Mouse (Mus musculus) intestine, embryonic 16.5 days (tissue): ENCODE measurements around the gene Vwa2. TPM values are rescaled to one million over a fixed set of nuclear protein-coding genes. Genes with fewer than 3 reads are reported as not detected.

ENCODE experiments used
- ATAC-seq: fragments of 200-750 bp; cut with Nextera tagmentation; 2 replicates; pipeline ENCODE4 v1.8.0; 2017; ENCODE audit warnings: moderate TSS enrichment, moderate library complexity
- H3K27ac ChIP-seq: fragments of 300-500 bp; sonication (generic); 2 replicates; pipeline ENCODE4 v1.5.1; 2014; ENCODE audit warnings: mild to moderate bottlenecking, low read length
- H3K27me3 ChIP-seq: fragments of 300-500 bp; sonication (generic); replicated peaks from 2 replicates; pipeline ENCODE4 v1.6.1; 2014; ENCODE audit warnings: low read length, control low read depth, mixed read lengths; ENCODE audit not compliant: control insufficient read depth, insufficient read depth
- H3K36me3 ChIP-seq: fragments of 300-500 bp; sonication (generic); 2 replicates; pipeline ENCODE4 v1.6.1; 2014; ENCODE audit warnings: low read length, control low read depth; ENCODE audit not compliant: control insufficient read depth, insufficient read depth
- H3K4me1 ChIP-seq: fragments of 300-500 bp; sonication (generic); 2 replicates; pipeline ENCODE4 v1.6.1; 2014; ENCODE audit warnings: low read length, control low read depth, mixed read lengths; ENCODE audit not compliant: control insufficient read depth, insufficient read depth
- H3K4me2 ChIP-seq: fragments of 300-500 bp; sonication (generic); 2 replicates; pipeline ENCODE4 v1.6.1; 2014; ENCODE audit warnings: low read depth, low read length, control low read depth
- H3K4me3 ChIP-seq: fragments of 300-500 bp; sonication (generic); 2 replicates; pipeline ENCODE4 v1.5.1; 2014; ENCODE audit warnings: mild to moderate bottlenecking, low read length
- H3K9ac ChIP-seq: fragments of 300-500 bp; sonication (generic); 2 replicates; pipeline ENCODE4 v1.6.1; 2014; ENCODE audit warnings: low read depth, low read length
- H3K9me3 ChIP-seq: fragments of 300-500 bp; sonication (generic); 2 replicates; pipeline ENCODE4 v1.6.1; 2016; ENCODE audit warnings: low read length, control low read depth; ENCODE audit not compliant: control insufficient read depth
- WGBS: fragments of 180-500 bp; shearing (Covaris S2); extraction: QIAGEN DNeasy Blood & Tissue Kit; methylation state at CpG from one replicate; pipeline ENCODE4 v1.1.7; 2014; 5-methylcytosine and 5-hydroxymethylcytosine counted together
- polyA plus RNA-seq: library from polyadenylated mRNA; unstranded; fragments of >200 nt; fragmentation: Nextera tagmentation; extraction: Ambion mirVana; gene quantifications from 2 replicates; pipeline ENCODE4 v1.2.1, GENCODE M21; 2015

Vwa2 gene
- polyA plus RNA-seq, 1 experiment from 2014 or later, result 0.43 TPM

DNA sequence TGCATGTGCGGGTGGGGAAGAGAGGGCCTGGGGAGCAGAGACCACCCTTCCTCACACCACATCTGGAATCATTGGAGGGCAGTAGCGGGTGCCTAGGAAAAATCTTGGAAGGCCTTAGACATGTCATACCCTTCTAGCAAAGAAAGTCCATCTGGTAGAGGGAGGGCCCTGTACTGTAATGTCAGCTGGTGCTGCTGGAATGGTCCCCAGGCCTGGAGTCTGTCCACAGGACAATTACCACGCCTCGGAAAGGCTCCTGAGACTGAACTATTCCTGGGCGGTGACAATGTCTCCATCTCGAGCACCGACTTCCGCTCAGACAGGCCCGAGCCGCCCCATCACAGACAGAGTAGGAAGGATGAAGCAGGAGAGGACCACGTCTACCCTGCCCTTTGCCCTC is 66.5 kb downstream of the Vwa2 start:
- no peak overlapping the region for H3K4me2 ChIP-seq
- no peak overlapping the region for H3K9ac ChIP-seq
- H3K9me3 ChIP-seq, result peaks cover 3% of the 10 kb centered on the region; the same call in 1 of the 2 replicates
- H3K36me3 ChIP-seq, result 0 out of 2 replicates have a peak, but pooled peaks cover 4% of the 10 kb centered on the region
- no peak for ATAC-seq
- WGBS, result 85% methylated on average over 11 of the region's 11 CpGs
- H3K27me3 ChIP-seq, result no peaks in the 10 kb centered on the region
- H3K4me3 ChIP-seq, result no peak overlapping the region
- no peaks in the 10 kb centered on the region; the same call in 1 of the 2 replicates for H3K4me1 ChIP-seq
- no peak overlapping the region for H3K27ac ChIP-seq

DNA sequence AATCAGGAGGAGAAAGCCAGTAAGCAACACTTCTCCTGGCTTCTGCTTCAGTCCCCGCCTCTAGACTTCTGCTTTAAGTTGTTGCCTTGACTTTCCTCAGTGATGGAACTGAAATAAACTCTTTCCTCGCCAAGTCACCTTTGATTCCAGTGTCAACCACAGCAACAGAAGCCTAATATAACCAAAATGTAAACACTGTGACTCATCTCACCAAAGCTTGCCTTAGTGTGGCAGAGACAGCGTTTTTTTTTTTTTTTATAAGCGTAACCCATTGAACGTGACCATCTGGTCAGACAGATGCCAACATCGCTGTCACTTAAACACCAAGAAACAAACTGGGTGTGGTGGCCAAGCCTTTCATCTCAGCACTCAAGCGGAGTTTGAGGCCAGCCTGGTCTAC is 68.2 kb downstream of the Vwa2 start:
- Histone ChIP-seq H3K9ac (no peak overlapping the region), H3K4me2 (no peak overlapping the region), H3K4me1 (no peaks in the 10 kb centered on the region; the same call in 1 of the 2 replicates), H3K4me3 (no peak overlapping the region), H3K27me3 (no peaks in the 10 kb centered on the region), H3K36me3 (no peaks in the 10 kb centered on the region), H3K9me3 (peaks cover 3% of the 10 kb centered on the region; the same call in 1 of the 2 replicates), H3K27ac (no peak overlapping the region)
- ATAC-seq, result no peak
- WGBS, result 86% methylated on average over 7 of the region's 7 CpGs

DNA sequence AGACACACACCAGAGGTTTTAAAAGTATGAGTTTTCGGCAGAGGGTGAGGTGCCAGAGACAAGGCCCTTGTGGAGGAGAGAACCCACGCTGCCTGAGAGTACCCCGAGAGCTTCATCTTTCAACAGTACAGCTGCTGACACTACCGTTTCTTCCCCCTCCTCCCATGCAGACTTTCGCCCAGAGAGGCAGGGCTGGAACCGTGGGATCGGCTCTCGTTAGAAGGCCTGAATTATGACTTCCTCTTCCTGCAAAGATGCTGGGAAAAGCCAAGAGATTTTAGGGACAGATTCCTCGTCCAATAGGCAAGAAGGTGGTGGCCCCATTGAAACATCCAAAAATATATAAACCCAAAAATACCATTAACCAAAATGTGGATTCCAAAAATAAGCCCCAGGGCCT is 70.2 kb downstream of the Vwa2 start:
- Histone ChIP-seq H3K9ac (no peak overlapping the region), H3K27me3 (no peaks in the 10 kb centered on the region), H3K4me2 (no peak overlapping the region), H3K4me1 (no peaks in the 10 kb centered on the region; the same call in 1 of the 2 replicates), H3K27ac (0 out of 2 replicates have a peak overlapping the region, but pooled peaks have one; percentile 47), H3K4me3 (no peak overlapping the region), H3K36me3 (no peaks in the 10 kb centered on the region), H3K9me3 (peaks cover 3% of the 10 kb centered on the region; the same call in 1 of the 2 replicates)
- 57% methylated on average over 9 of the region's 9 CpGs for WGBS
- no peak for ATAC-seq

DNA sequence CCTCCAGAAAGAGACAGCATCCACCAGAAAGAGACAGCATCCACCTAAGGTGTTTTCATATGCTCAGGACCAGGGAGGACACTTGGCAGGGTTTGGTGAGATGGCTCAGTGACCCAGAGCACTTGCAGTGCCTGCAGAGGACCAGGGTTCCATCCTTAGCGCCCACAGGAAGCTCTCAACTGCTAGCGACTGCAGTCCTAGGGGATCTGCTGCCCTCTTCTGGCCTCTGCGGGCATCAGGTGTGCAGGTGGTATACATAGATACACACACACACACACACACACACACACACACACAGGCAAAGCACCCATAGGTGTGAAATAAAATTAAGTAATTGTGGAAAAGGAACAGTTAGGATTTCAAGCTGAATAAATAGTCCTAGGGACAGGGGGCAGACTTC is 70.8 kb downstream of the Vwa2 start:
- Histone ChIP-seq H3K27me3 (no peaks in the 10 kb centered on the region), H3K4me2 (no peak overlapping the region), H3K4me1 (peaks cover 5% of the 10 kb centered on the region; the same call in 1 of the 2 replicates), H3K9ac (no peak overlapping the region), H3K36me3 (no peaks in the 10 kb centered on the region), H3K4me3 (no peak overlapping the region), H3K9me3 (peaks cover 3% of the 10 kb centered on the region; the same call in 1 of the 2 replicates), H3K27ac (peak overlapping the region; percentile 47; the same call in 1 of the 2 replicates)
- no peak for ATAC-seq
- WGBS, result 95% methylated on average over 3 of the region's 3 CpGs

DNA sequence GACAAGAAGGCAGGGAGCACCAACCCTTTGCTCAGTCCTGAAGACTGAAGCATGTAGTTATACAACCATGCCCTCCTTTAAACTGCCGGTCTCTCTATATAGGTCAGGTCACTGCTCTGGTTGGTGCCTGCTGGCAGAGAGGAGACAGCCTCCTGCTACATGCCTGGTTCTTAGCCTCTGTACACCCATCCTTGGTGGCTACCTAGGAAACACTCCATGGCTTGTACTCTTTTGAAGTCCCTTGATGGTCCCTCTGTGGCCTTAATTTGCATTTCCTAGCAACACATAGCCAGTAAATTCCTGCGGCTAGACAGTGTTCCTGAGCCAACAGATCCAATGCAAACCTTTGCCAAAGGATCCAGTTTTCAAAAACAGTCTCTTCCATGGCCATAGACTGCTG is 71.6 kb downstream of the Vwa2 start:
- Histone ChIP-seq H3K4me2 (no peak overlapping the region), H3K4me1 (peaks cover 11% of the 10 kb centered on the region; the same call in 1 of the 2 replicates), H3K27me3 (no peaks in the 10 kb centered on the region), H3K27ac (no peak overlapping the region), H3K9me3 (peaks cover 3% of the 10 kb centered on the region; the same call in 1 of the 2 replicates), H3K9ac (no peak overlapping the region), H3K4me3 (no peak overlapping the region), H3K36me3 (no peaks in the 10 kb centered on the region)
- WGBS, result 80% methylated on average over 2 of the region's 2 CpGs
- no peak for ATAC-seq

DNA sequence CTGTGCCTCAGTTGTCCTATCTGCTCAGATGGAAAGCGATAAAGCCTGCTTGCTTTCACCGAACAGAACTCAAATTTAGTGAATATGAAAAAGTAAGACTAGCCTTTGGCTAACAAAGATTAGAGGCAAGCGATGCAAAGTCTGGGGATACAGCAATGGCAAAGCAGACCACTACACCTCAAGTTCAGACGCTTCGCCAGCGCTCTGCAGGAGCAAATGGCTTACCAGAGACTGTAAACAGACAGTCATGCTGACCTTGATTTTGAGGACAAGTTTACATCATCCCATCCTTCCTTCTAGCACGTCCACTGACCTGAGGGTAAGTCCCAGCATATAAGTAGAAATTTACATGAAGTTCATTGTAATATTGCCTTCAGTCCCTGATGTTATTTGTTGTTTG is 72.2 kb downstream of the Vwa2 start:
- ATAC-seq, result no peak
- Histone ChIP-seq H3K36me3 (no peaks in the 10 kb centered on the region), H3K27ac (no peak overlapping the region), H3K27me3 (no peaks in the 10 kb centered on the region), H3K9me3 (peaks cover 3% of the 10 kb centered on the region; the same call in 1 of the 2 replicates), H3K4me1 (peaks cover 11% of the 10 kb centered on the region; the same call in 1 of the 2 replicates), H3K9ac (no peak overlapping the region), H3K4me2 (no peak overlapping the region), H3K4me3 (no peak overlapping the region)
- 84% methylated on average over 7 of the region's 7 CpGs for WGBS

DNA sequence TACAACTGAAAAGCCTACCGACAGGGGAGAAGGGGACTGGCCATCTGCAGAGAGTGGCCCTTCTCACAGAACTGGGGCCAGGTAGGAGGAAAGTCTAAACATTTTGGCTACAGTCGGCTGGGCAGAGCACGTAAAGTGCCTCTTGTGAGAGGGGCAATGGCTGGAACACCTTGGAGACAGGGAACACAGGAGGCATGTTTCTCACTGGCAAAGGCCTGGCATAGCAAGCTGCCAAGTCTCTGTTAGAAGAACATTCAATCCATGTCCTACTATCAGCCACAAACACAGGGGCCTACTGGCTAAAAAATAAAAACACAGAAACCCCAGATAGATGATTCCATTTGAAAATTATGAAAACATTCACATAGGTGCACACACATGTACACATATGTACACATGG is 72.7 kb downstream of the Vwa2 start:
- Histone ChIP-seq H3K27me3 (no peaks in the 10 kb centered on the region), H3K4me2 (no peak overlapping the region), H3K4me3 (no peak overlapping the region), H3K9ac (no peak overlapping the region), H3K36me3 (no peaks in the 10 kb centered on the region), H3K9me3 (peaks cover 3% of the 10 kb centered on the region; the same call in 1 of the 2 replicates), H3K4me1 (peaks cover 11% of the 10 kb centered on the region; the same call in 1 of the 2 replicates), H3K27ac (no peak overlapping the region)
- 77% methylated on average over 3 of the region's 3 CpGs for WGBS
- ATAC-seq, result no peak

DNA sequence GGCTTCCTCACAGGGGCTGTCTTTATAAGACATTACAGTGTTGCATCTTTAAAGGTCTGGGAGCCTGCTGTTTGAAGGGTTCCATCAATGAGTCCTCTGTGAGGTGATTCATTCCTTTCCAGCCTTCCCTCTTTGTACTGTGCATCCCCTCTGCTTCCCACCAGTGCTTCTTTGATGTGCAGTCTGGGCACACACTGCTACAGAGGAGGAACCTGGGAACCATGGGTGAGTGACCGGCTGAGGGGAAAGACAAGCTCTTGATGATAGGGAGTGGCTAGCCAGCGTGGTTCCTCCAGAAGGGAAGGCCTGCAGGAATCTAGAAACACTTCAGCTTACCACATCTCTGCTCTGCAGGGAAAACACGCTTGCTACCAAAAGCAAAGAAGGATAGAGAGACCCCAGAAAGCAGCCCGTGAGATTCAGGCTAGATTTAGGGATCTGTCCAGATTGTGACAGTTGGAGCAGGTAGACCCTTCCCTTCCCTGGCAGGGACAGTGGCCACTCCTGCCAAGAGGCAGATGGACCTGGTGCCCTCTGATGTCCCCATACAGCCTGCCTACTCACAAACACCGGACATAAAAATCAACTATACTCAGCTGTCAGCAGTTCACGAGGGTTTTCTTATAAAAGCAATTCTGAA is 74.0 kb downstream of the Vwa2 start:
- H3K4me2 ChIP-seq, result no peak overlapping the region
- H3K4me1 ChIP-seq, result peaks cover 11% of the 10 kb centered on the region; the same call in 1 of the 2 replicates
- no peak overlapping the region for H3K9ac ChIP-seq
- ATAC-seq, result no peak
- H3K9me3 ChIP-seq, result peaks cover 3% of the 10 kb centered on the region; the same call in 1 of the 2 replicates
- no peaks in the 10 kb centered on the region for H3K27me3 ChIP-seq
- no peaks in the 10 kb centered on the region for H3K36me3 ChIP-seq
- 63% methylated on average over 6 of the region's 6 CpGs for WGBS
- no peak overlapping the region for H3K27ac ChIP-seq
- no peak overlapping the region for H3K4me3 ChIP-seq

DNA sequence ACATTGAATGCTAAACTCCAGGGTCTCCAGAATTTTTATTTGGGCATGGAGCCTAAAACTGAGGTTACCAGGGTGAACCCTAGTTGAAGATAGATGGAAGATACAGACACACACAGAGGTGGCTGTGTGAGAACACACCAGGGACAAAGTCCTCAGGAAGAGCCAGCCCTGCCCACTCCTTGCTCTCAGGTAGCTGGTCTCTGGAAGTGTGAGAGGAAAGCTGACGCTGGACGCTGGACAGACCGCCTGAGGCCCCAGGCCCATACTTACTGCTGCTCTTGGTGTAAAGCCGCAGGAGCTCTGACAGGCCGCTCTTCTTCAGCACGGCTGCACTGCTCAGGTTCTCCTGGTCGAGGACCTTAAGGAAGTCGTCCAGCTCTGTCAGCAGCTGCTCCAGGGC is 75.8 kb downstream of the Vwa2 start:
- ATAC-seq, result peak; percentile 73
- H3K27ac ChIP-seq, result 0 out of 2 replicates have a peak overlapping the region, but pooled peaks have one; percentile 24
- no peaks in the 10 kb centered on the region for H3K9me3 ChIP-seq
- no peaks in the 10 kb centered on the region for H3K27me3 ChIP-seq
- no peak overlapping the region for H3K9ac ChIP-seq
- H3K36me3 ChIP-seq, result no peaks in the 10 kb centered on the region
- H3K4me3 ChIP-seq, result no peak overlapping the region
- WGBS, result 53% methylated on average over 8 of the region's 8 CpGs
- H3K4me1 ChIP-seq, result peaks cover 17% of the 10 kb centered on the region; the same call in 1 of the 2 replicates
- no peak overlapping the region for H3K4me2 ChIP-seq
